11 mouse cellular contexts compared by ENCODE assay signal in the genomic region with DNA sequence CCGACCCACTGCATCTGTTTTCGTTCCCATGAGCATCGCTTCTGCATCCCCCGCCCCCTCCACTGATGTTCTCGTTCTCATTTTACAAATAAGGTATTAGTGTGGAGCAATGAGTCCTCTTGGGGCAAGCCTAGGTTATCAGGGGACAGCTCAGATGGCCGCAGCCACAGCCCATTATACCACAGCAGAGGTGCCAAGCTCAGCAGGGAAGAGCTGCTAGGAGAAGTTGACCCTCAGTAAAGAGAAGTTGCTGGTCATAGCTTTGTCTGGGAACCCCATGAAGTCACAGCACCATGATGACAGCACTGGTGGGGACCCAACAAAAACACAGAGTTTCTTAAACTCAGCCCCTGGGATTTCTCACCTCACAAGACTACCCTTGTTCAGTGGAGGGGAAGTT.
"Had no signal": no experiment of that assay in that cellular context is flagged by ENCODE, and none has a peak within 500 bp of the region (broad histone marks: within the 10 kb centered on the region; RNA-seq: fewer than 3 reads in every experiment).

No protein-coding gene starts in this region.

- H3K4me1 ChIP-seq: liver, embryonic 13.5 days had no signal

- H3K4me2 ChIP-seq: limb, embryonic 13.5 days; liver, embryonic 13.5 days; midbrain, embryonic 13.5 days had no signal

- H3K9ac ChIP-seq: limb, embryonic 13.5 days; liver, embryonic 13.5 days; midbrain, embryonic 13.5 days had no signal

- H3K9me3 ChIP-seq: limb, embryonic 13.5 days; liver, embryonic 13.5 days; midbrain, embryonic 13.5 days had no signal

- DNase-seq: kidney, postnatal 4 days; left cerebral cortex, postnatal 4 days; liver, embryonic 13.5 days; lung, adult 18-20 months; right cerebral cortex, adult 18-20 months; right cerebral cortex, postnatal 25 days; thymus, postnatal 36 days had no signal

- H3K27ac ChIP-seq: kidney, postnatal 0 days; layer of hippocampus, adult 2 months; limb, embryonic 13.5 days; liver, embryonic 13.5 days; midbrain, embryonic 13.5 days had no signal

- H3K27me3 ChIP-seq: limb, embryonic 13.5 days; liver, embryonic 13.5 days; midbrain, embryonic 13.5 days had no signal

- H3K36me3 ChIP-seq: midbrain, embryonic 13.5 days had no signal

- H3K4me3 ChIP-seq: layer of hippocampus, adult 2 months; limb, embryonic 13.5 days; liver, embryonic 13.5 days; midbrain, embryonic 13.5 days had no signal
